8 mouse cellular contexts compared by ENCODE assay signal in genomic region chr2:57316055-57316454, GRCm38 (mm10).
A peak's percentile ranks its signal among the peaks of the same experiment; 100 is the strongest.
DNase-seq lines count a peak whose midpoint lies in the region; ATAC-seq lines count a peak whose summit lies in the region.
"Had no signal": no experiment of that assay in that cellular context is flagged by ENCODE, and none has a peak within 500 bp of the region (broad histone marks: within the 10 kb centered on the region; RNA-seq: fewer than 3 reads in every experiment).

No protein-coding gene starts in this region.

- H3K27me3 ChIP-seq in midbrain, embryonic 11.5 days (ENCODE audit: control insufficient read depth, insufficient read depth, low read length): no peaks in the 10 kb centered on the region
- H3K27me3 ChIP-seq: lung, embryonic 15.5 days had no signal

- no peak overlapping the region for H3K27ac ChIP-seq in midbrain, embryonic 11.5 days (ENCODE audit: low read depth, low read length)
- H3K27ac ChIP-seq: lung, embryonic 15.5 days had no signal

- no peak overlapping the region for H3K9ac ChIP-seq in midbrain, embryonic 11.5 days (ENCODE audit: low read length)
- H3K9ac ChIP-seq: lung, embryonic 15.5 days had no signal

- peak; percentile 15 to 30 for DNase-seq in left cerebral cortex, postnatal 14 days (ENCODE audit: low spot score in 2 of 2)
- no peak for DNase-seq in left cerebral cortex, postnatal 36 days (ENCODE audit: low spot score in 2 of 2)
- peak; percentile 50 for DNase-seq in MEL-GATA-1-ER (ENCODE audit: extremely low read depth, low read depth)
- DNase-seq in c-Kit-positive CD71-negative TER-119-negative erythroid progenitor cells, embryonic 14.5 days (ENCODE audit: low read depth): peak; percentile 16
- DNase-seq in kidney, adult 9 months: peak; percentile 59
- DNase-seq in midbrain, embryonic 11.5 days (ENCODE audit: low spot score, missing footprints): no peak

- H3K4me1 ChIP-seq in midbrain, embryonic 11.5 days (ENCODE audit: control insufficient read depth, insufficient read depth, low read length): peaks cover 2% of the 10 kb centered on the region; the same call in 1 of the 2 replicates
- H3K4me1 ChIP-seq: lung, embryonic 15.5 days had no signal

- peak; percentile 55; the same call in 1 of the 2 replicates for ATAC-seq in neutrophil, adult 5-6 weeks (ENCODE audit: extremely low read depth, insufficient number of reproducible peaks, low FRiP score, poor library complexity, severe bottlenecking)
- ATAC-seq in midbrain, embryonic 11.5 days (ENCODE audit: low FRiP score): no peak

- H3K9me3 ChIP-seq in midbrain, embryonic 11.5 days (ENCODE audit: control insufficient read depth, low read length): no peaks in the 10 kb centered on the region
- H3K9me3 ChIP-seq: lung, embryonic 15.5 days had no signal

- no peak overlapping the region for H3K4me3 ChIP-seq in midbrain, embryonic 11.5 days (ENCODE audit: low read depth, low read length)
- H3K4me3 ChIP-seq: lung, embryonic 15.5 days had no signal

- H3K36me3 ChIP-seq in midbrain, embryonic 11.5 days (ENCODE audit: control insufficient read depth, insufficient read depth, low read length): no peaks in the 10 kb centered on the region
- H3K36me3 ChIP-seq: lung, embryonic 15.5 days had no signal

- WGBS in midbrain, embryonic 11.5 days: 61% methylated on average over 2 of the region's 2 CpGs

- no peak overlapping the region for H3K4me2 ChIP-seq in midbrain, embryonic 11.5 days
- H3K4me2 ChIP-seq: lung, embryonic 15.5 days had no signal

- intact Hi-C loops in left cerebral cortex, postnatal 14 days (cut with DNase I): no loop called here
- intact Hi-C loops in left cerebral cortex, postnatal 36 days (cut with DNase I): loop anchor here (10.0 kb wide), 1 partner anchor 201 kb away; no protein-coding TSS in a partner anchor

Comparison
In these comparisons a context has a peak if more than half of its experiments do, and no peak if none do; other contexts are left out.
1. DNase-seq: peak in left cerebral cortex, postnatal 14 days (2 of 2), MEL-GATA-1-ER (single experiment), c-Kit-positive CD71-negative TER-119-negative erythroid progenitor cells, embryonic 14.5 days (single experiment) and kidney, adult 9 months (single experiment); none in left cerebral cortex, postnatal 36 days (0 of 2) and midbrain, embryonic 11.5 days (single experiment).